Mouse (Mus musculus): Measurements from ENCODE around the gene Gm37240. TPM values are rescaled to one million over a fixed set of nuclear protein-coding genes. Genes with fewer than 3 reads are reported as not detected.

The Gm37240 gene
- polyA plus RNA-seq, 2 experiments from 2014 or later: 2.9 to 4.3 TPM

- ATAC-seq: no peak
These were observed 773.8 kb downstream of the Gm37240 start for GRCm38 (mm10) chr3:85113565-85113964.

- ATAC-seq: no peak
These were observed 776.6 kb downstream of the Gm37240 start for GRCm38 (mm10) chr3:85110762-85111161.

- ATAC-seq: no peak
These were observed 778.1 kb downstream of the Gm37240 start for GRCm38 (mm10) chr3:85109221-85109620.

- no peak for ATAC-seq
These were observed 778.9 kb downstream of the Gm37240 start for GRCm38 (mm10) chr3:85108396-85108795.

- no peak for ATAC-seq
These were observed 780.4 kb downstream of the Gm37240 start for GRCm38 (mm10) chr3:85106956-85107355.

- no peak for ATAC-seq
These were observed 783.0 kb downstream of the Gm37240 start for GRCm38 (mm10) chr3:85104301-85104700.

- ATAC-seq: no peak
These were observed 806.3 kb downstream of the Gm37240 start for GRCm38 (mm10) chr3:85080882-85081558.

GRCm38 (mm10) chr3:85064113-85064512, 823.2 kb downstream of the Gm37240 start:
- no peak for ATAC-seq

GRCm38 (mm10) chr3:85060153-85060552, 827.2 kb downstream of the Gm37240 start:
- no peak for ATAC-seq

GRCm38 (mm10) chr3:85057245-85057644, 830.1 kb downstream of the Gm37240 start:
- no peak for ATAC-seq

- ATAC-seq: no peak
These were observed 833.8 kb downstream of the Gm37240 start for GRCm38 (mm10) chr3:85053526-85053925.

- ATAC-seq: no peak
These were observed 835.1 kb downstream of the Gm37240 start for GRCm38 (mm10) chr3:85052196-85052595.

GRCm38 (mm10) chr3:85048569-85048968, 838.7 kb downstream of the Gm37240 start:
- ATAC-seq: no peak

GRCm38 (mm10) chr3:85043679-85044218, 843.6 kb downstream of the Gm37240 start:
- no peak for ATAC-seq

GRCm38 (mm10) chr3:85042126-85042525, 845.2 kb downstream of the Gm37240 start:
- no peak for ATAC-seq

GRCm38 (mm10) chr3:85029141-85029540, 858.2 kb downstream of the Gm37240 start:
- no peak for ATAC-seq

- ATAC-seq: no peak
These were observed 862.3 kb downstream of the Gm37240 start for GRCm38 (mm10) chr3:85024817-85025705.

GRCm38 (mm10) chr3:85024237-85024636, 863.1 kb downstream of the Gm37240 start:
- no peak for ATAC-seq

GRCm38 (mm10) chr3:85022800-85023199, 864.5 kb downstream of the Gm37240 start:
- ATAC-seq: no peak

- no peak for ATAC-seq
These were observed 865.5 kb downstream of the Gm37240 start for GRCm38 (mm10) chr3:85021816-85022215.

- ATAC-seq: no peak
These were observed 867.2 kb downstream of the Gm37240 start for GRCm38 (mm10) chr3:85020137-85020536.

GRCm38 (mm10) chr3:85015667-85016066, 871.7 kb downstream of the Gm37240 start:
- no peak for ATAC-seq

GRCm38 (mm10) chr3:85012889-85013288, 874.4 kb downstream of the Gm37240 start:
- ATAC-seq: no peak

- ATAC-seq: no peak
These were observed 882.1 kb downstream of the Gm37240 start for GRCm38 (mm10) chr3:85005257-85005656.

All from activated CD4-positive, CD25-positive, alpha-beta regulatory T cell, adult 4 months (primary cell).